Mouse (Mus musculus) heart, postnatal 0 days (tissue): ENCODE data around the gene Bzw2. TPM values are rescaled to one million over a fixed set of nuclear protein-coding genes. Genes with fewer than 3 reads are reported as not detected.

ENCODE experiments used
- ATAC-seq: fragments of 200-750 bp; cut with Nextera tagmentation; 2 replicates; pipeline ENCODE4 v1.8.0; 2017; ENCODE audit warnings: low read depth, moderate number of reproducible peaks, moderate library complexity; ENCODE audit not compliant: insufficient read depth
- DNase-seq: peaks from one replicate; pipeline ENCODE4 v3.0.0-alpha.2; 2016; ENCODE audit warnings: low spot score
- H3K27ac ChIP-seq: fragments of 300-500 bp; sonication (generic); 2 replicates; pipeline ENCODE4 v1.5.1; 2014; ENCODE audit warnings: low read depth, mild to moderate bottlenecking
- H3K27me3 ChIP-seq: fragments of 300-500 bp; sonication (generic); 2 replicates; pipeline ENCODE4 v1.6.1; 2014; ENCODE audit warnings: low read length, mixed read lengths; ENCODE audit not compliant: control insufficient read depth, insufficient read depth
- H3K36me3 ChIP-seq: fragments of 300-500 bp; sonication (generic); replicated peaks from 2 replicates; pipeline ENCODE4 v1.6.1; 2014; ENCODE audit warnings: low read length, mixed read lengths; ENCODE audit not compliant: control insufficient read depth, insufficient read depth
- H3K4me1 ChIP-seq: fragments of 300-500 bp; sonication (generic); 2 replicates; pipeline ENCODE4 v1.6.1; 2014; ENCODE audit warnings: antibody characterized with exemption; ENCODE audit not compliant: control insufficient read depth, insufficient read depth
- H3K4me2 ChIP-seq: fragments of 300-500 bp; sonication (generic); 2 replicates; pipeline ENCODE4 v1.6.1; 2014; ENCODE audit warnings: low read depth, mild to moderate bottlenecking, low read length, moderate library complexity
- H3K4me3 ChIP-seq: fragments of 300-500 bp; sonication (generic); 2 replicates; pipeline ENCODE4 v1.5.1; 2014; ENCODE audit warnings: low read depth, low read length
- H3K9ac ChIP-seq: fragments of 300-500 bp; sonication (generic); replicated peaks from 2 replicates; pipeline ENCODE4 v1.6.1; 2014; ENCODE audit warnings: low read depth, low read length, mixed read lengths
- H3K9me3 ChIP-seq: fragments of 300-500 bp; sonication (generic); replicated peaks from 2 replicates; pipeline ENCODE4 v1.6.1; 2016; ENCODE audit warnings: low read length; ENCODE audit not compliant: control insufficient read depth
- CTCF ChIP-seq: IDR thresholded peaks from 2 replicates; pipeline ENCODE4 v1.5.1; 2016; ENCODE audit warnings: antibody characterized with exemption, control low read depth, low read depth
- EP300 ChIP-seq: IDR thresholded peaks from 2 replicates; pipeline ENCODE4 v1.6.1; 2016; ENCODE audit warnings: antibody characterized with exemption, low read depth
- WGBS: fragments of 180-500 bp; shearing (Covaris S2); extraction: QIAGEN DNeasy Blood & Tissue Kit; methylation state at CpG from one replicate; pipeline ENCODE4 v1.1.7; 2014; 5-methylcytosine and 5-hydroxymethylcytosine counted together
- polyA plus RNA-seq: library from polyadenylated mRNA; unstranded; fragments of >200 nt; fragmentation: Nextera tagmentation; extraction: Ambion mirVana; gene quantifications from 2 replicates; pipeline ENCODE4 v1.2.1, GENCODE M21; 2015
- total RNA-seq: library from RNA; depleted of rRNA; stranded (reverse); fragments of >200 nt; gene quantifications from 2 replicates; pipeline ENCODE4 v1.2.3, GENCODE M21; 2014; ENCODE audit warnings: low replicate concordance

Gene Bzw2
- total and polyA plus RNA-seq, 2 experiments from 2014 or later, result 151 to 189 TPM

GRCm38 (mm10) chr12:36070231-36070630 is 87.6 kb downstream of the Bzw2 start:
- H3K9ac ChIP-seq, result no peak overlapping the region
- H3K27me3 ChIP-seq, result no peaks in the 10 kb centered on the region
- no peak overlapping the region for H3K4me3 ChIP-seq
- H3K36me3 ChIP-seq, result no peaks in the 10 kb centered on the region
- H3K9me3 ChIP-seq, result peaks cover 2% of the 10 kb centered on the region; the same call in 1 of the 2 replicates
- no peak overlapping the region for H3K27ac ChIP-seq
- WGBS, result 90% methylated on average over 4 of the region's 4 CpGs
- ATAC-seq (no peak), DNase-seq (no peak)
- TF ChIP-seq CTCF (no peak), EP300 (no peak)
- no peaks in the 10 kb centered on the region for H3K4me1 ChIP-seq
- H3K4me2 ChIP-seq, result no peak overlapping the region

GRCm38 (mm10) chr12:36067538-36067937 is 90.3 kb downstream of the Bzw2 start:
- H3K4me2 ChIP-seq, result no peak overlapping the region
- no peaks in the 10 kb centered on the region for H3K36me3 ChIP-seq
- no peak for DNase-seq
- no peak for TF ChIP-seq CTCF
- TF ChIP-seq EP300, result no peak
- no peak overlapping the region for H3K4me3 ChIP-seq
- peaks cover 6% of the 10 kb centered on the region; the same call in 1 of the 2 replicates for H3K9me3 ChIP-seq
- 90% methylated on average over 2 of the region's 2 CpGs for WGBS
- H3K27me3 ChIP-seq, result no peaks in the 10 kb centered on the region
- no peak for ATAC-seq
- no peak overlapping the region for H3K27ac ChIP-seq
- no peak overlapping the region for H3K9ac ChIP-seq
- no peaks in the 10 kb centered on the region for H3K4me1 ChIP-seq

DNA sequence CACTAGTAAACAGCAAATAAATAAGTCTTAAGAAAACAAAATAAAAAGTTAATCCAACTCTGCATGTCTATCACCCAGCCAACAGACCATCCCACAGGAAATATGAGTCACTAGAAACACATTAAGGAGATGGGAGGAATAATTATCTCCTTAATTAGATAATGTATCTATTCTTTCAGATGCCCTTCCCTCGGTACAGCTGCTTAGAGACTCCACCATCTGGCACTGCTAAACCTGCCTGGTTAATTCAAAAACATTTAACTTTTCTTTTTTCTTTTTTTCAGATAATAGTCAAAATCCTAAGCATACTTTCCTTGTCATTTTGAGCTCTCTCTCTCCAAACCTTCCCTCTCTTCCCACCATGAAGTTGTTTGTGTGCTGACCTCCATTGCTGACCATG is 92.0 kb downstream of the Bzw2 start:
- no peak for TF ChIP-seq EP300
- TF ChIP-seq CTCF, result no peak
- Histone ChIP-seq H3K9me3 (peaks cover 6% of the 10 kb centered on the region; the same call in 1 of the 2 replicates), H3K4me1 (no peaks in the 10 kb centered on the region), H3K4me2 (no peak overlapping the region), H3K27ac (no peak overlapping the region), H3K27me3 (no peaks in the 10 kb centered on the region), H3K9ac (no peak overlapping the region), H3K36me3 (no peaks in the 10 kb centered on the region), H3K4me3 (no peak overlapping the region)
- WGBS, result 67% methylated on average over 1 of the region's 1 CpGs
- ATAC-seq (no peak), DNase-seq (no peak)

- ATAC-seq (no peak), DNase-seq (no peak)
- Histone ChIP-seq H3K4me2 (no peak overlapping the region), H3K36me3 (no peaks in the 10 kb centered on the region), H3K27me3 (no peaks in the 10 kb centered on the region), H3K9me3 (no peaks in the 10 kb centered on the region), H3K4me3 (no peak overlapping the region), H3K4me1 (no peaks in the 10 kb centered on the region), H3K27ac (no peak overlapping the region), H3K9ac (no peak overlapping the region)
- WGBS, result 29% methylated on average over 2 of the region's 2 CpGs
- TF ChIP-seq CTCF (no peak), EP300 (no peak)
These were observed 100.2 kb downstream of the Bzw2 start for GRCm38 (mm10) chr12:36057699-36058098.

- H3K9me3 ChIP-seq, result no peaks in the 10 kb centered on the region
- ATAC-seq, result no peak
- H3K4me1 ChIP-seq, result no peaks in the 10 kb centered on the region
- H3K27me3 ChIP-seq, result no peaks in the 10 kb centered on the region
- DNase-seq, result no peak
- TF ChIP-seq CTCF (no peak), EP300 (no peak)
- H3K9ac ChIP-seq, result no peak overlapping the region
- H3K36me3 ChIP-seq, result no peaks in the 10 kb centered on the region
- H3K27ac ChIP-seq, result no peak overlapping the region
- 70% methylated on average over 1 of the region's 1 CpGs for WGBS
- no peak overlapping the region for H3K4me2 ChIP-seq
- H3K4me3 ChIP-seq, result no peak overlapping the region
These were observed 107.6 kb downstream of the Bzw2 start for GRCm38 (mm10) chr12:36050276-36050675.

DNA sequence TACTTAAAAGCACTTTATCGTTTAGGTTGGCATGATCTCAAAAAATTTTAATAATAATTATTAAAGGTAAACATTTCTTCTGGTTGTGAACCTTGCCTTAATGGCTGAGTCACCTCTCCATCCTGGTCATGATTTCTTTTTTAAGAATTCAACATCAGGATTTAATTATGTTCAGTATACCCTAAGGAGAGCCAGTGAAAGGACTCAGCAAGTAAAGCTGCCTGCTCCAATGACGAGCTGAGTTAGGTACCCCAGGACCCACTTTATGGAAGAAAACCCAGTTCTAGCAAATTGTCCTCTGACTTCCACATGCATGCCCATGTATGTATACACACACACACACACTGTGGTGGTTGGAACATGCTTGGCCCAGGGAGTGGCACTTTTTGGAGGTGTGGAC is 110.3 kb downstream of the Bzw2 start:
- no peak for DNase-seq
- Histone ChIP-seq H3K4me1 (no peaks in the 10 kb centered on the region), H3K27ac (no peak overlapping the region), H3K27me3 (no peaks in the 10 kb centered on the region), H3K4me3 (no peak overlapping the region), H3K4me2 (no peak overlapping the region), H3K36me3 (no peaks in the 10 kb centered on the region), H3K9ac (no peak overlapping the region), H3K9me3 (no peaks in the 10 kb centered on the region)
- no peak for TF ChIP-seq CTCF
- TF ChIP-seq EP300, result no peak
- WGBS, result 87% methylated on average over 2 of the region's 2 CpGs
- no peak for ATAC-seq
